Mouse (Mus musculus) adrenal gland, postnatal 4 days (tissue): ENCODE measurements around the gene Klf15. TPM values are rescaled to one million over a fixed set of nuclear protein-coding genes. Genes with fewer than 3 reads are reported as not detected.

ENCODE experiments used
- DNase-seq, 2 experiments: peaks; one replicate each; pipeline ENCODE4 v3.0.0; 2021 to 2022; ENCODE audit warnings: low spot score in 2 of 2, mixed read lengths in 2 of 2
- long read RNA-seq, 2 experiments: library from polyadenylated mRNA; stranded (forward); transcript quantifications; one replicate each; pipeline ENCODE4 v2.0.0; 2021
- total RNA-seq, 2 experiments: library from RNA; stranded (reverse); gene quantifications; 2 replicates each; pipeline ENCODE4 v1.2.3; 2021

The Klf15 gene
- 10 to 100 TPM; 14.3 to 15.0 TPM for total RNA-seq
- long read RNA-seq, experiment 1, transcript Klf15-201 (3 exons, 2,373 nt): major isoform, 21 of 28 reads
- long read RNA-seq, experiment 1, partial matches to known transcripts: 0 of 28 reads
- long read RNA-seq, experiment 1, other reads (novel, unspliced or antisense): 1 of 28 reads
- long read RNA-seq, experiment 2, transcript Klf15-201 (3 exons, 2,373 nt): major isoform, 22 of 24 reads
- long read RNA-seq, experiment 2, partial matches to known transcripts: 0 of 24 reads
- long read RNA-seq, experiment 2, other reads (novel, unspliced or antisense): 2 of 24 reads

GRCm38 (mm10) chr6:90462181-90462706, at the start of gene Klf15:
Gene Klf15 (plus strand): TSS chr6:90462576.
- DNase-seq: peak; percentile 37 to 43

GRCm38 (mm10) chr6:90422565-90422964, 39.8 kb upstream of the Klf15 start:
- DNase-seq: peak; percentile 30 to 68

GRCm38 (mm10) chr6:90425361-90425760, 37.0 kb upstream of the Klf15 start:
- DNase-seq: no peak

- DNase-seq: no peak
Measured at GRCm38 (mm10) chr6:90426003-90426402, 36.4 kb upstream of the Klf15 start.

- peak; percentile 48 to 67 for DNase-seq
Measured at GRCm38 (mm10) chr6:90428380-90428974, 33.9 kb upstream of the Klf15 start, which contains the start of gene Cfap100. Gene Cfap100 (minus strand): TSS chr6:90428797.

- DNase-seq: no peak
Measured at GRCm38 (mm10) chr6:90429911-90430310, 32.5 kb upstream of the Klf15 start.

- DNase-seq: no peak
Measured at GRCm38 (mm10) chr6:90431487-90431886, 30.9 kb upstream of the Klf15 start.

- DNase-seq: no peak
Measured at GRCm38 (mm10) chr6:90434687-90435086, 27.7 kb upstream of the Klf15 start.

- peak; percentile 58 to 67 for DNase-seq
Measured at GRCm38 (mm10) chr6:90435195-90435618, 27.2 kb upstream of the Klf15 start.

GRCm38 (mm10) chr6:90436192-90436907, 26.0 kb upstream of the Klf15 start:
- DNase-seq: no peak

GRCm38 (mm10) chr6:90437041-90437440, 25.3 kb upstream of the Klf15 start:
- no peak for DNase-seq

GRCm38 (mm10) chr6:90446883-90447282, 15.5 kb upstream of the Klf15 start:
- no peak for DNase-seq

GRCm38 (mm10) chr6:90450179-90450578, 12.2 kb upstream of the Klf15 start:
- peak; percentile 48 to 76 for DNase-seq

GRCm38 (mm10) chr6:90450697-90451096, 11.7 kb upstream of the Klf15 start:
- no peak for DNase-seq

- DNase-seq: no peak
Measured at GRCm38 (mm10) chr6:90451512-90451911, 10.9 kb upstream of the Klf15 start.

- DNase-seq: no peak
Measured at GRCm38 (mm10) chr6:90452603-90453002, 9.8 kb upstream of the Klf15 start.

- DNase-seq: no peak
Measured at GRCm38 (mm10) chr6:90453751-90454150, 8.6 kb upstream of the Klf15 start.

GRCm38 (mm10) chr6:90457421-90457820, 5.0 kb upstream of the Klf15 start:
- no peak for DNase-seq

GRCm38 (mm10) chr6:90461181-90461580, 1.2 kb upstream of the Klf15 start:
- DNase-seq: no peak

GRCm38 (mm10) chr6:90461771-90462170, 605 bp upstream of the Klf15 start:
- no peak for DNase-seq

- DNase-seq: no peak
Measured at GRCm38 (mm10) chr6:90462841-90463227, 458 bp downstream of the Klf15 start.
